Mouse (Mus musculus): Measurements from ENCODE around the gene Cpz. TPM values are rescaled to one million over a fixed set of nuclear protein-coding genes. Genes with fewer than 3 reads are reported as not detected.
A peak's percentile ranks its signal among the peaks of the same experiment; 100 is the strongest.

Gene Cpz
- polyA plus RNA-seq, 1 experiment from 2014 or later = 3.2 TPM

GRCm38 (mm10) chr5:35459760-35460159 lies 65.7 kb downstream of the Cpz start:
- Histone ChIP-seq H3K4me3 (no peak overlapping the region), H3K9ac (no peak overlapping the region), H3K4me1 (peaks cover 15% of the 10 kb centered on the region), H3K4me2 (replicated peaks) (no peak overlapping the region), H3K9me3 (no peaks in the 10 kb centered on the region), H3K27ac (no peak overlapping the region), H3K36me3 (no peaks in the 10 kb centered on the region), H3K27me3 (replicated peaks) (peaks cover 24% of the 10 kb centered on the region; the same call in 1 of the 2 replicates)
- 79% methylated on average over 4 of the region's 4 CpGs for WGBS
- ATAC-seq (ENCODE audit: low FRiP score, low read depth) = no peak

GRCm38 (mm10) chr5:35458267-35458666 lies 67.2 kb downstream of the Cpz start:
- Histone ChIP-seq H3K4me1 (peaks cover 29% of the 10 kb centered on the region), H3K4me2 (replicated peaks) (no peak overlapping the region), H3K27me3 (replicated peaks) (peaks cover 18% of the 10 kb centered on the region; the same call in 1 of the 2 replicates), H3K9me3 (no peaks in the 10 kb centered on the region), H3K36me3 (no peaks in the 10 kb centered on the region), H3K4me3 (no peak overlapping the region), H3K9ac (no peak overlapping the region), H3K27ac (no peak overlapping the region)
- no peak for ATAC-seq (ENCODE audit: low FRiP score, low read depth)
- WGBS = 67% methylated on average over 3 of the region's 3 CpGs

- H3K27me3 ChIP-seq (replicated peaks) = peaks cover 18% of the 10 kb centered on the region; the same call in 1 of the 2 replicates
- ATAC-seq (ENCODE audit: low FRiP score, low read depth) = no peak
- H3K9ac ChIP-seq = no peak overlapping the region
These were observed 68.1 kb downstream of the Cpz start for GRCm38 (mm10) chr5:35457364-35457763.

GRCm38 (mm10) chr5:35454187-35454800 lies 71.2 kb downstream of the Cpz start:
- H3K9me3 ChIP-seq = no peaks in the 10 kb centered on the region
- no peak overlapping the region for H3K4me3 ChIP-seq
- H3K36me3 ChIP-seq = no peaks in the 10 kb centered on the region
- ATAC-seq (ENCODE audit: low FRiP score, low read depth) = peak; percentile 63
- H3K27ac ChIP-seq = no peak overlapping the region
- 15% methylated on average over 17 of the region's 17 CpGs for WGBS
- peaks cover 8% of the 10 kb centered on the region; the same call in 1 of the 2 replicates for H3K27me3 ChIP-seq (replicated peaks)
- H3K4me1 ChIP-seq = peaks cover 38% of the 10 kb centered on the region
- no peak overlapping the region for H3K9ac ChIP-seq
- H3K4me2 ChIP-seq (replicated peaks) = peak overlapping the region; percentile 36

More at GRCm38 (mm10) chr5:35457364-35457763, 68.1 kb downstream of the Cpz start:
- no peaks in the 10 kb centered on the region for H3K9me3 ChIP-seq
- no peak overlapping the region for H3K4me2 ChIP-seq (replicated peaks)
- H3K27ac ChIP-seq = no peak overlapping the region
- H3K36me3 ChIP-seq = no peaks in the 10 kb centered on the region
- WGBS = 88% methylated on average over 7 of the region's 7 CpGs
- no peak overlapping the region for H3K4me3 ChIP-seq
- peaks cover 33% of the 10 kb centered on the region for H3K4me1 ChIP-seq

Other genes with a start within 250 kb of the Cpz start
- 0.64 and 0.79 TPM in 2 replicates for gene Adra2c, start 247.4 kb downstream of the Cpz start, polyA plus RNA-seq (2016; fragmentation: Nextera tagmentation; extraction: Ambion mirVana)
- gene Hmx1, start 136.6 kb downstream of the Cpz start, polyA plus RNA-seq (2016; fragmentation: Nextera tagmentation; extraction: Ambion mirVana) = 10.0 and 18.2 TPM in 2 replicates
- 7.8 and 9.7 TPM in 2 replicates for gene Trmt44, start 49.4 kb upstream of the Cpz start, polyA plus RNA-seq (2016; fragmentation: Nextera tagmentation; extraction: Ambion mirVana)
- 18.4 and 20.0 TPM in 2 replicates for gene Acox3, start 57.3 kb upstream of the Cpz start, polyA plus RNA-seq (2016; fragmentation: Nextera tagmentation; extraction: Ambion mirVana)
- 8.7 and 9.5 TPM in 2 replicates for gene Htra3, start 154.1 kb upstream of the Cpz start, polyA plus RNA-seq (2016; fragmentation: Nextera tagmentation; extraction: Ambion mirVana)
- gene Sh3tc1, start 214.3 kb upstream of the Cpz start, polyA plus RNA-seq (2016; fragmentation: Nextera tagmentation; extraction: Ambion mirVana) = 3.4 and 3.6 TPM in 2 replicates
- 3.0 and 4.4 TPM in 2 replicates for gene Ablim2, start 232.2 kb upstream of the Cpz start, polyA plus RNA-seq (2016; fragmentation: Nextera tagmentation; extraction: Ambion mirVana)

All from neural tube, embryonic 12.5 days (tissue).